Mouse (Mus musculus): ENCODE measurements around the gene Gtpbp2. TPM values are rescaled to one million over a fixed set of nuclear protein-coding genes. Genes with fewer than 3 reads are reported as not detected.

Gtpbp2 gene
- total RNA-seq, 2 experiments from 2014 or later, result 24.6 to 52.5 TPM

- ATAC-seq (replicated peaks; ENCODE audit: low FRiP score, low TSS enrichment, poor library complexity, severe bottlenecking), result peak; percentile 92
Observed at GRCm38 (mm10) chr17:46143578-46144423, 17.0 kb upstream of the Gtpbp2 start, which contains the start of gene Rsph9. Gene Rsph9, minus strand, starts transcription at chr17:46144216.

GRCm38 (mm10) chr17:46152847-46153782, 7.7 kb upstream of the Gtpbp2 start, which contains the start of gene Mad2l1bp:
Gene Mad2l1bp, minus strand, starts transcription at chr17:46153553.
- peak; percentile 95 for ATAC-seq (replicated peaks; ENCODE audit: low FRiP score, low TSS enrichment, poor library complexity, severe bottlenecking)

DNA sequence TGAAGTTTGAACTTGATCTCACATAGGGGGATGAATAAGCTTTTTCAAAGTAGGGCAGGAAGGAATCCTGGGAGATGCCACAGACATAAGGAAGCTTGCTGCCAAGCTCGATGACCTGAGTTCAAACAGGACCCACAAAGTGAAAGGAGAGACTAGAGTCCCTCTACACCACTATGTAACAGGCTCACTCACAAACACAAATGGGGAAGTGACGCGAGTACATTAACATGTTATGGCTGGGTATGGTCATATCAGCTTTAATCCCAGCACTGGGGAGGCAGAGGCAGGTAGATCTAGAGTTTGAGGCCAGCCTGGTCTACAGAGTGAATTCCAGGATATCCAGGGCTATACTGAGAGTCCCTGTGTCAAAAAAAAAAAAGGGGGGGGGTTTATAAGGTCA, 6.5 kb upstream of the Gtpbp2 start:
- no peak for ATAC-seq (replicated peaks; ENCODE audit: low FRiP score, low TSS enrichment, poor library complexity, severe bottlenecking)

- ATAC-seq (replicated peaks; ENCODE audit: low FRiP score, low TSS enrichment, poor library complexity, severe bottlenecking), result no peak
Observed at GRCm38 (mm10) chr17:46156680-46157079, 4.2 kb upstream of the Gtpbp2 start.

DNA sequence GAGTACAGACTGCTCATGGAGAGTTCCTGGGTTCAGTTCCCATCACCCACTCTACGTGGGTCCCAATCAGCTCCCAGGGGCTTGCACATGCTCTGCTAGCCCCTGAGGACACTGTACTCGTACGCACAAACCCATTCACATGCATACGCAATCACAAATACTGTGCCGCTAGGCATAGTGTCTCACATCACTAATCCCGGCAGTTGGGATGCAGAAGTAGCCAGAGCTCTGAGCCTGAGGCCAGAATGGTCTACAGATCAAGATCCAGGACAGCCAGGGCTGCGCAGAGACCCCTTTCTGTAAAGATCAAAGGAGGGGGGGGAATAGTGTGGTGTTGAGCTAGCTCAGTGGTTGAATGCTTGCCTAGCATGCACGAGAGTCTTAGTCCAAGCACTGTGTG, 3.7 kb upstream of the Gtpbp2 start:
- ATAC-seq (replicated peaks; ENCODE audit: low FRiP score, low TSS enrichment, poor library complexity, severe bottlenecking), result no peak

GRCm38 (mm10) chr17:46159236-46159635, 1.6 kb upstream of the Gtpbp2 start:
- ATAC-seq (replicated peaks; ENCODE audit: low FRiP score, low TSS enrichment, poor library complexity, severe bottlenecking), result peak; percentile 29

- peak; percentile 73 for ATAC-seq (replicated peaks; ENCODE audit: low FRiP score, low TSS enrichment, poor library complexity, severe bottlenecking)
Observed at GRCm38 (mm10) chr17:46160090-46160662, 656 bp upstream of the Gtpbp2 start.

DNA sequence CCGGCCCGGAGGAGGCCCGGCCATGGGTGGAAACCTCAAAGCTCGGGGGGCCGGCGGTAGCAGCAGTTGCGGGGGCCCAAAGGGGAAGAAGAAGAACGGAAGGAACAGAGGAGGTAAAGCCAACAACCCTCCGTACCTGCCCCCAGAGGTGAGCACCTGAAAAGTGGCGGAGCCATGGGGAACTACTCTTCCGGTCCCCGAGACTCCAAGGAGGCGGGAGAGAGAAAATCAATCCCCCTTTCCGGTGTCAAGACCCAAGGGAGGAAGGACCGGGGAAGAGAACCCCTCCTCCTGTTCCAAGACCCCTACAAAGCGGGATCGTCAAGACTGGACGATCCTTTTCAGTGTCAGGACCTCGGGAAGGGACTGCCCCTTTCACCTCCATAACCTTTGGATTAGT, 347 bp downstream of the Gtpbp2 start:
- ATAC-seq (replicated peaks; ENCODE audit: low FRiP score, low TSS enrichment, poor library complexity, severe bottlenecking), result no peak

DNA sequence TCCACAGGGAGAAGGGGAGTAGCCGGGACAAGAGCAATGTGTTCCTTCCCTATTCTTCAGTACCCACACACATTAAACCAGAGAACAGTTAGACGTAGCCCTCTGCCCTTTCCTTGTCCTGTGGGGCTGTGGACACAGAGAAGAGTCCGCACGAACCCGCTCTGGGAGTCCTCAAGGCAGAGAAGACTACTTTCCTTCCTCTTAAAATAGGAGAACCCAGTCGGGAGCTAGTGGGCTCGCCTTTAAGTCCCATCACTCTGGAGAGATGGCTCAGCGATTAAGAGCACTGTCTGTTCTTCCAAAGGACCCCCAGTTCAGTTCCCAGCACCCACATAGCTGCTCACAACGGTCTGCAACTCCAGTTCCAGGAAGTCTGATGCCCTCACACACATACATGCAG, 878 bp downstream of the Gtpbp2 start:
- no peak for ATAC-seq (replicated peaks; ENCODE audit: low FRiP score, low TSS enrichment, poor library complexity, severe bottlenecking)

- no peak for ATAC-seq (replicated peaks; ENCODE audit: low FRiP score, low TSS enrichment, poor library complexity, severe bottlenecking)
Observed at GRCm38 (mm10) chr17:46162551-46162950, 1.7 kb downstream of the Gtpbp2 start.

GRCm38 (mm10) chr17:46162951-46163421, 2.2 kb downstream of the Gtpbp2 start:
- no peak for ATAC-seq (replicated peaks; ENCODE audit: low FRiP score, low TSS enrichment, poor library complexity, severe bottlenecking)

GRCm38 (mm10) chr17:46164301-46164700, 3.5 kb downstream of the Gtpbp2 start:
- ATAC-seq (replicated peaks; ENCODE audit: low FRiP score, low TSS enrichment, poor library complexity, severe bottlenecking), result no peak

GRCm38 (mm10) chr17:46164791-46165190, 4.0 kb downstream of the Gtpbp2 start:
- no peak for ATAC-seq (replicated peaks; ENCODE audit: low FRiP score, low TSS enrichment, poor library complexity, severe bottlenecking)

GRCm38 (mm10) chr17:46165460-46165859, 4.6 kb downstream of the Gtpbp2 start:
- no peak for ATAC-seq (replicated peaks; ENCODE audit: low FRiP score, low TSS enrichment, poor library complexity, severe bottlenecking)

DNA sequence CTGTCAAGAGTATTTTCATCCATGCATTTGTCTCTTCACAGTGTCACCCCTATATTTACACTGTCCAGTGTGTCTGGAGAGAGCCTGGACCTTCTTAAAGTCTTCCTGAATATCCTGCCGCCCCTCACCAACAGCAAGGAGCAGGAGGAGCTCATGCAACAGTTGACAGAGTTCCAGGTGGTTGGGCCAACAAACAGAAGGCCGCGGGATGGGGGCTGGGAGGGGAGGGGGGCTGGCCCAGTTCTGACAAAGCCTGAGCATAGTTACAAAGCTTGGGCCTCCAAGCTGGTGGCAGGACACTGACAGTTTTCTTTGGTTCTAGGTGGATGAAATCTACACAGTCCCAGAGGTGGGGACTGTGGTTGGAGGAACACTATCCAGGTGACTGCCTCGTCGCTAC, 5.4 kb downstream of the Gtpbp2 start:
- no peak for ATAC-seq (replicated peaks; ENCODE audit: low FRiP score, low TSS enrichment, poor library complexity, severe bottlenecking)

GRCm38 (mm10) chr17:46167014-46167413, 6.2 kb downstream of the Gtpbp2 start:
- ATAC-seq (replicated peaks; ENCODE audit: low FRiP score, low TSS enrichment, poor library complexity, severe bottlenecking), result no peak

DNA sequence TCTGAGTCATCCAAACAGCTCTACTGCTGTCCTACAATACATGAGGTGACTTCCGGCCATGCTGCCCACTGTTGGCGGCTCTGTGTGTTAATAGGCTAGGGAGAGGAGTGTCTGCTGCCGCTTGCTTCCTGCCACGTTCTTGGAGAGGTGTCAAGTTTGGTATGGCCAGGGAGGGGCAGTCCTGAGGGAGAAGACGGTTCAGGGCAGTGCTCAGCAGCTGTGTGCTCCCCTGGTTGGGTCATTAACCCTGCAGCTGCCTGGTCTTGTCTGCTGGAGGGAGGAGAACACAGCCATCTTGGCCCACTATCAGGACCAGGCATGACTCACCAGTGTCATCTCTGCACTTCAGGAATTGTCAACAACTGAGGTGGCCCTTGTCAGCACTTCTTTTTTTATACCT, 7.5 kb downstream of the Gtpbp2 start:
- peak; percentile 48 for ATAC-seq (replicated peaks; ENCODE audit: low FRiP score, low TSS enrichment, poor library complexity, severe bottlenecking)

GRCm38 (mm10) chr17:46168768-46169167, 7.9 kb downstream of the Gtpbp2 start:
- peak; percentile 10; the same call in 1 of the 2 replicates for ATAC-seq (replicated peaks; ENCODE audit: low FRiP score, low TSS enrichment, poor library complexity, severe bottlenecking)

- no peak for ATAC-seq (replicated peaks; ENCODE audit: low FRiP score, low TSS enrichment, poor library complexity, severe bottlenecking)
Observed at GRCm38 (mm10) chr17:46170538-46170937, 9.7 kb downstream of the Gtpbp2 start.

GRCm38 (mm10) chr17:46182273-46182672, 21.4 kb downstream of the Gtpbp2 start:
- no peak for ATAC-seq (replicated peaks; ENCODE audit: low FRiP score, low TSS enrichment, poor library complexity, severe bottlenecking)
